Mouse (Mus musculus) c-Kit-positive CD71-positive TER-119-negative erythroid progenitor cells, embryonic 14.5 days (primary cell): ENCODE results near the gene Abcc6.

Experiments
- DNase-seq: peaks from one replicate; pipeline ENCODE4 v3.0.0-alpha.2; 2013; ENCODE audit warnings: low read depth

The Abcc6 gene

DNA sequence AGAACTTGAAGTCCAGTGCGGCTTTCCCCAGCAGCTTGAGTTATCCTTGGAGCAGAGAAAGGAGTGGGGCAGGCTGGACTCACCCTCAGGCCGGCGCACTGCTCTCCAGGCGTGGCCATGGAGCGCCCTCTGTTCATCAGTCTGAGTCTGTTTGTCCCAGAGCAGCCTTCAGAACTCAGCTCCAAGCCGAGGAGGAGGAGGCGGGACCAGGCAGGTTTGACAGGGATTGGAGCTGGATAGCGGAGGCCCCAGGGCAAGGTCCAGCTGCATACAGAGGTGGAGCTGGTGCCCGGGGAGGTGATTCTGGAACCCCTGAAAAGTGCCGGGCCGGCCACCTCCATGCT, at the start of gene Abcc6:
TSS of gene Abcc6 (minus strand) at position 158 of the 344 bp plus-strand sequence.
- DNase-seq, result no peak

DNA sequence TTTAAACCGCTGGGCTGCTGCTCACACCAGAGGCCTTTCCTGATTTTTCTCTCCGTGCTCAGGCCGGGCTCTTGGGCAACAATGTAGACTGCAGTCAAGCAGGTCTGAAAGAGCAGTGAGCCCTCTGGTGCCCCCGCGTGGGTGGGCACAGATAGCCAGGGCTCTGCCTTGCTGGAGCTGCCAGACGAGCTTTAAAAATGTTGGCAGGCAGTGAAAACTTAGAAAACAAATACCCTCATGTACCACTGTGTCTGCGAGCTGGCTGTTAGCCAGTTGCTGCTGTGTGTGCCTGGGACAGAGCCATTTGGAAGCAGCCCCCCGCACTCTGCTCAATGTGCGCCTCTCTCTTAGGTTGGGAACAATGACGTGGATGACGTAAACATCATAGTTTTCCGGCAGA, 47.6 kb upstream of the Abcc6 start:
- no peak for DNase-seq

GRCm38 (mm10) chr7:46076844-46077243, 46.7 kb upstream of the Abcc6 start:
- no peak for DNase-seq

- DNase-seq, result no peak
Observed at GRCm38 (mm10) chr7:46068831-46069230, 38.7 kb upstream of the Abcc6 start.

GRCm38 (mm10) chr7:46063296-46063695, 33.2 kb upstream of the Abcc6 start:
- no peak for DNase-seq

GRCm38 (mm10) chr7:46061614-46062013, 31.5 kb upstream of the Abcc6 start:
- DNase-seq, result no peak

- no peak for DNase-seq
Observed at GRCm38 (mm10) chr7:46060688-46061087, 30.6 kb upstream of the Abcc6 start.

DNA sequence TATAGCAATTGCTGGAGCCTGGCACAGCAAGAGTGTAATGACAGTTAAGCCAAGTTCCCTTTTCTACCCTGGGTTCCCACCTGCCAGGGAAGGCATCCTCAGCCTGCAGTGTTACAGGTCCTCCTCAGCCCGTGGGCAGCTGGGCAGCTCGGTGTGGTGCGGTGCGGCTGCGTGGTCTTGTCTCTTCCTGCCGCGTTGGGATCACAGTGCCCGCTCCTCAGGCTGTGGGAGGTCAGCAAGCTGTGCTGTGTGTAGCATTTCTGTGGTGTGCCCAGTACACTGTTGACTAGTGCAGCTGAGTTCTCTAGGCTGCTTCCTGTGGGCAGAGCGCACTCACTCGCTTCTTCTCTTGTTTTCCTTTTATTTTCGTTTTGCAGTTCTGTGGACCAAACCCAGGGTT, 28.8 kb upstream of the Abcc6 start:
- DNase-seq, result no peak

- no peak for DNase-seq
Observed at GRCm38 (mm10) chr7:46053566-46053965, 23.5 kb upstream of the Abcc6 start.

DNA sequence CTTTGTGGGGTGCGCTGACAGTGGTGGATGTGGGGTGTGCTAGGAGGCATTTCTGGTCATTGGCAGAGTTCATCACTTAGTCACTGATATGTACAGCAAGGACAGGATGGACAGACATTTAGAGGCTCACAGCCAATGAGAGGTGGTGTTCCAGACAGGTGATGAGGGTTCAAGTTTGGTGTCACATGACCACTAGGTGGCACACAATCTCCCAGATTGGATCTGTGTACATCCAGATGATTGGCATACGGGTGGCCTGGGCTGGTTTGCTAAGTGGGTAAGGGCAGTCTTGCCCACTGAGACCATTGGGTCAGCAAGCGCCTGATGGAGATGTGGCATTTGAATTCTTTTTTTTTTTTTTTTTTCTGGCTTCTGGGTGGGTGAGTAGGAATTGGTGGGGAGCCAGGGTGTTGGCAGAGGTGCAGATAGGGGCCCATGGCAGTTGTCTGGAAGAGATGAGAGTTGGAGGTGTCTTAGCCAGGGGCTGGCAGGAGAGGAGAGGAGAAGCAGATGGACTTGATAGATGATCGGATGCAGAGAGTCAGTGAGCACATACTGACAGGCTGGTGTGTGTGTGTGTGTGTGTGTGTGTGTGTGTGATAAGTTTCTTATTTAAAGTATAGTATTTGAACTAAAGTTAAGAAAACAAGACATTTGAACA, 22.2 kb upstream of the Abcc6 start:
- DNase-seq, result no peak

DNA sequence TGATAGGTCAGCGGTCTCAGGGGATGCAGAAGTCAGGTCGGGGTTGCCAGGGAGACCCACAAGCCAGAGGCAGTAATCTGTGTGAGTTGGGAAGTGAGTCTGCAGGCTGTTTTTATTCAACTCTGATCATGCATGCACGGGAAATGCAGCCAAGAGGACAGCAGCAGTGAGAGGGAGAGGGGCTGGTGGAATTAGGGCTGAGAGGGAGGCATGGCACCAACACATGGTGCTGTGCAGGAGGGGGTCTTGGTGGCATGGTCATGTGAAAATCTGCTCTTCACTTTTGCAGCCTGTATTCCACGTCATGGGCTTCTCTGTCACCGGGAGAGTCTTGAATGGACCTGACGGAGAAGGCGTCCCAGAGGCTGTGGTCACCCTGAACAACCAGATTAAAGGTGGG, 19.9 kb upstream of the Abcc6 start:
- no peak for DNase-seq

DNA sequence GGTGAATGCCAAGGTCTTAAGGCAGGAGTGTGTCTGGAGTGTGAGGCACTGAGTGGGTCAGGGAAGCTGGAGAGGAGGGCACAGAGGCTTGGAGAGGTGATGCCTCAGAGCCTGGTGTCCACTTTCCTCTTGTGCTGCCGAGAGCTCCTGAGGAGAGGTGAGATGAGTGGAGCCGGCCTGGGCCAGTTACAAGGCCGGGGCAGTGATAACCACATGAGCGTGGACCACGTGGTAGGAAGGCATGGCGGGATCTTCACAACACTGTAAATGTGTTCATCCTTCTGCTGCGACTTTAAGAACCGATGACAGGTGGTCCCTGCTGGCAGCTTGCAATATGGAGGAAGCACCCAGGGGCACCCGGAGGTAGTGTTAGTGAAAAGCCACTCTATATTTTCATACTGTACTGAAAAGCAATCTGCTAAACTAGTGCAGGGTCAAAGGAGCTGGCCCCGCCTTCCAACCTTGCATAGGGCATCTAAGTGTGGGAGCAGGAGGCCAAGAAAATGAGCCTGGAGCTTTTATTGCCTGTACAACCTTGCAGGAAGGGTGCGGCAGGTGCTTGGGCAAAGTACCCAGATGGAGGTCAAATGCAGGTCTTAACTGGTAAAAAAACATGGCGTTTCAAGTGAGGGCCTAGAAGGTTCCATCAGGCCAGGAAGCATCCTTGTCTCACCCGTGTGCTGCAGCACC, 17.9 kb upstream of the Abcc6 start:
- no peak for DNase-seq

DNA sequence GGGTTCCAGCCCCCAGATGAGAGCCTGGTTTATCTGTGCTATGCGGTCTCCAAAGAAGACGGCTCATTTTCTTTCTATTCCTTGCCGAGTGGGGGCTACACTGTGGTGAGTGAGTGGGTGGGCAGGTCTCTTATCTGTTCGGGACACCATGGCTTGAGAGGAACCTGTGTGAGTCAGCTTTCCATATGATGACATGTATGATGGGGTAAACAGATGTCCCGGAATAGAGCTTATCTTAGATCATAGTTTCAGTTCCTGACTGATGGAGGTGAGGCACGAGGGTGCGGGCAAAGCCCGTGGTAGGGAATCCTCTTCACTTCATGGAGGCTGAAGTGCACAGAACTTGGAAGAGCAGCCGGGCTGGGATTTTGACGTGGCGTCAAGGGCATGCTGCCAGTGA, 15.8 kb upstream of the Abcc6 start:
- no peak for DNase-seq

GRCm38 (mm10) chr7:46044106-46044505, 14.0 kb upstream of the Abcc6 start:
- no peak for DNase-seq

DNA sequence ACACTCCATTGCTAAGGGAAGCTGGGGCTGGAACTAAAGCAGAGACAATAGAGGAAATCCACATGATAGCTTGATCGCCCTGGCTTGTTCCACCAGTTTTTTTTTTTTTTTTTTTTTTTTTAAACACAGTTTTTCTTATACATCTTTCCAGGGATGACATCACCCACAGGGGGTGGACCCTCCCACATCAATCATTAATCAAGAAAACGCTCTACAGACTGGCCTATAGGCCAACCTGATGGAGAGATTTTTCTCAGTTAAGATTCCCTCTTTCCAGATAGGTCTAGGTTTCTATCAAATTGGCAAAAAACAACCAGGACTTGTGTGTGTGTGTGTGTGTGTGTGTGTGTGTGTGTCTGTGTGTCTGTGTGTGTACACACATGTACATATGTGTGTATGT, 9.8 kb upstream of the Abcc6 start:
- no peak for DNase-seq

GRCm38 (mm10) chr7:46037433-46037832, 7.3 kb upstream of the Abcc6 start:
- no peak for DNase-seq

DNA sequence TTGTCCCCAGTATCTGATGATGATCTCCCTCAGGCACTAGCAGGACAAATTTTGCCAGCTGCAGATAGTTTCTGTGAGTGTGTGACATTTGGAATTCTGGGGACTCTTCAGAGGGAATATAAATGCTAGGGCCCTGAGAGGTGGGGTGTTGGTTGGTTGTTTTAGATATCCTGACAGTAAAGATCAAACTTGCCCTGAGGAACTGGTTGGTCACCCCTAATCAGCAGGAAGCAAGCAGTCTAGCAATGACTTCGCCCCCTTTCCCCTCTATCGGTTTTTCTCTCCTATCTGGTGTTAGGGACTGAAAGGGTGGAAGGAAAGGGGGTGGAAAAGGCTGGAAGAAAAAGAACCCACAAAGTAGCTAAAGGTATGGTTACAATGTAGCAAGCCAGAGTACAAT, 5.4 kb upstream of the Abcc6 start:
- no peak for DNase-seq

DNA sequence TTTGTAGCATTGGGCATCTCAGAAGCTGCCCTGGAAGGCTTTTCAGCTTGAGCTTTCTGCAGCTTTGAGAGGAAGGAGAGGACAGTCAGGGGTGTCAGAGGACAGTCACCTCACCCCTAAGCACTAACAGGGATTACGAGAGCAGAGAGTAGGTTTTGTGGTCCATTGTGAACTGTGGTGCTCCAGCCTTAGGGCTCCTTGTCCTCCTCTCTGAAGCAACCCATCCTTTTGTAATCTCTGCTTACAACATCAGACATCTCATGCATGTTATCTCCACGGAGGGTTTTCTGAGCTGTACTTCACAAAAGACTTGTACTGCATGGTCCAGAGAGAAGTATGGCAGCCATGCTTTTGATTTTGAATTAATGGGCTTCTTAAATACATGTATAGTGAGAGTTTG, 4.9 kb upstream of the Abcc6 start:
- DNase-seq, result no peak

- no peak for DNase-seq
Observed at GRCm38 (mm10) chr7:46033870-46034337, 3.8 kb upstream of the Abcc6 start.

DNA sequence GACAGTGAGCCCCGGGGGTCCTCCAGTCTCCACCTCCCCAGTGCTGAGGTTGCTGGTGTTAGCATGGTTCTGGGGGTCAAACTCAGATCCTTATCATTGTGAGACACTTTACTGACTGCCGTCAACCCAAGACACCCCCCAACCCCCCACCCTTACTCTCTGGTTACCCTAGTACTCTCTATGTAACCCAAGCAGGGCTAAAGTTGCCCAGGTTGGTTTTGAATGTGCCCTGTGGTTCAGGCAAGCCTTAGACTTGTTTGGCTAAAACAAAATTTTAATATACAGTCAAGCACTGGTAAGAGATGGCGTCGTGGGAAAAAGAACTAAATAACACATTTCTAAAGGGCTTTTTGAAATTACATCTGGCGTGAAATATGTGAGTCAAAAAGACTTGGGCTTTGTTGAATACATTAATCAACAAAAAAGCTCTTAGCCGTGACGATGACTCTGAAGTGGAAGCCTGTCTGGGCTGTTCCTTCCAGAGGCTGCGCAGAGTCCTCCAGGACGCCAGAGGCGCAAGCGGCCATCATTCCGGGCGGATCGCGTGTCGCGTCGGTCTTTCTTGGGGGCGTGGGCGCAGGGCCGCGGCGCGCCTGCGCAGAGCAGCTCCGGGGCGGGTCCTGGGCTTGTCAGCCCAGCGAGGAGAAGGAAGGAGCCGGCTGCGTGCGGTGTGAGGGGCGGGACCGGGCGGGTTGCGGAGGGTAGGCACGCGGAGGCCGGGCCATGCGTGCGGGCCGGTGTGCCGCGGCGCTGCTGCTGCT, 3.2 kb upstream of the Abcc6 start, which contains the start of gene Nomo1:
TSS of gene Nomo1 (plus strand) at position 590 of the 761 bp plus-strand sequence.
- DNase-seq, result peak; percentile 95

GRCm38 (mm10) chr7:46031075-46031474, 973 bp upstream of the Abcc6 start:
- peak; percentile 43 for DNase-seq

- no peak for DNase-seq
Observed at GRCm38 (mm10) chr7:46029299-46030144, 580 bp downstream of the Abcc6 start.
